Mouse (Mus musculus): ENCODE measurements around the gene Slc9a5. TPM values are rescaled to one million over a fixed set of nuclear protein-coding genes. Genes with fewer than 3 reads are reported as not detected.

Slc9a5 gene
- total and polyA plus RNA-seq, 3 experiments: 0.49 to 0.99 (median 0.68) TPM

GRCm38 (mm10) chr8:105310118-105310517 is 38.5 kb upstream of the Slc9a5 start:
- DNase-seq (ENCODE audit: low spot score) (no peak), ATAC-seq (ENCODE audit: extremely low read depth, insufficient number of reproducible peaks, low FRiP score, poor library complexity, severe bottlenecking) (no peak)
- no peak overlapping the region for H3K4me3 ChIP-seq (ENCODE audit: low read depth, low read length)
- no peak for TF ChIP-seq CTCF (IDR thresholded peaks at IDR 0.05; ENCODE audit: low read depth, low read length)
- TF ChIP-seq POLR2AphosphoS5 (IDR thresholded peaks at IDR 0.05; ENCODE audit: insufficient replicate concordance, low read depth, low read length): no peak
- no peak for TF ChIP-seq GATA2 (IDR thresholded peaks at IDR 0.05; ENCODE audit: borderline replicate concordance, low read depth, low read length)
- TF ChIP-seq TAL1 (conservative IDR thresholded peaks at IDR 0.05; ENCODE audit: low read depth, low read length): no peak
- no peak for TF ChIP-seq GATA1 (IDR thresholded peaks at IDR 0.05; ENCODE audit: borderline replicate concordance, low read length)
- no peaks in the 10 kb centered on the region for H3K9me3 ChIP-seq (replicated peaks)
- no peaks in the 10 kb centered on the region for H3K27me3 ChIP-seq (ENCODE audit: insufficient read depth, low read length)
- H3K4me1 ChIP-seq (ENCODE audit: insufficient read depth, low read depth, low read length): peaks cover 30% of the 10 kb centered on the region
- H3K36me3 ChIP-seq (replicated peaks): peaks cover 98% of the 10 kb centered on the region

DNA sequence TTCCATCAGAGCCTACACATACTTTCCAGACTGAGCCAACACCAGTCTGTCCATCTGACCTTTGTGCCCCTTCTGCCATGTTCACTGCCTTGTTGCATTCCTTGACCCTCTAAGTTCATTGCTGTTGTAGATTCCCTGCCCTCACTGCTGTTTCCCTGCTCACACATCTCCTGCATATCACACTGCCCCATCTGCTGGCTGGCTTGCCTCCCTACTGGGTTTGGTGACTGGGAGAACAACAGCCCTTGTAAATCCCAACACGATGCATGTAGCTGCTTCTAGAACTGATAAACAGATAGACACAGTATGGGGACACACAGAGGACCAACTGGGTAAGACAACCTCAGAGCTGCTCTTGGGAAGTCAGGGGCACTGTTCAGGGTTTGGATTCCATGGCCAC is 36.9 kb upstream of the Slc9a5 start:
- no peak for TF ChIP-seq POLR2AphosphoS5 (IDR thresholded peaks at IDR 0.05; ENCODE audit: insufficient replicate concordance, low read depth, low read length)
- H3K9me3 ChIP-seq (replicated peaks): no peaks in the 10 kb centered on the region
- H3K27me3 ChIP-seq (ENCODE audit: insufficient read depth, low read length): no peaks in the 10 kb centered on the region
- H3K36me3 ChIP-seq (replicated peaks): peaks cover 98% of the 10 kb centered on the region
- peaks cover 15% of the 10 kb centered on the region for H3K4me1 ChIP-seq (ENCODE audit: insufficient read depth, low read depth, low read length)
- no peak overlapping the region for H3K4me3 ChIP-seq (ENCODE audit: low read depth, low read length)
- DNase-seq (ENCODE audit: low spot score): no peak
- no peak for ATAC-seq (ENCODE audit: extremely low read depth, insufficient number of reproducible peaks, low FRiP score, poor library complexity, severe bottlenecking)

- Histone ChIP-seq H3K27me3 (ENCODE audit: insufficient read depth, low read length) (no peaks in the 10 kb centered on the region), H3K4me1 (ENCODE audit: insufficient read depth, low read depth, low read length) (peaks cover 14% of the 10 kb centered on the region), H3K4me3 (ENCODE audit: low read depth, low read length) (no peak overlapping the region), H3K36me3 (replicated peaks) (peaks cover 98% of the 10 kb centered on the region), H3K9me3 (replicated peaks) (no peaks in the 10 kb centered on the region)
- TF ChIP-seq GATA1 (IDR thresholded peaks at IDR 0.05; ENCODE audit: borderline replicate concordance, low read length) (no peak), GATA2 (IDR thresholded peaks at IDR 0.05; ENCODE audit: borderline replicate concordance, low read depth, low read length) (no peak), TAL1 (conservative IDR thresholded peaks at IDR 0.05; ENCODE audit: low read depth, low read length) (no peak)
- DNase-seq (ENCODE audit: low spot score) (no peak), ATAC-seq (ENCODE audit: extremely low read depth, insufficient number of reproducible peaks, low FRiP score, poor library complexity, severe bottlenecking) (no peak)
These were observed 35.7 kb upstream of the Slc9a5 start for GRCm38 (mm10) chr8:105312891-105313481.

GRCm38 (mm10) chr8:105313622-105314402 is 34.8 kb upstream of the Slc9a5 start:
- DNase-seq (ENCODE audit: low spot score) (no peak), ATAC-seq (ENCODE audit: extremely low read depth, insufficient number of reproducible peaks, low FRiP score, poor library complexity, severe bottlenecking) (no peak)
- Histone ChIP-seq H3K4me1 (ENCODE audit: insufficient read depth, low read depth, low read length) (peaks cover 14% of the 10 kb centered on the region), H3K4me3 (ENCODE audit: low read depth, low read length) (no peak overlapping the region), H3K9me3 (replicated peaks) (no peaks in the 10 kb centered on the region), H3K27me3 (ENCODE audit: insufficient read depth, low read length) (no peaks in the 10 kb centered on the region), H3K36me3 (replicated peaks) (peaks cover 98% of the 10 kb centered on the region)
- TF ChIP-seq GATA2 (IDR thresholded peaks at IDR 0.05; ENCODE audit: borderline replicate concordance, low read depth, low read length): no peak
- no peak for TF ChIP-seq POLR2AphosphoS5 (IDR thresholded peaks at IDR 0.05; ENCODE audit: insufficient replicate concordance, low read depth, low read length)
- no peak for TF ChIP-seq CTCF (IDR thresholded peaks at IDR 0.05; ENCODE audit: low read depth, low read length)
- TF ChIP-seq TAL1 (conservative IDR thresholded peaks at IDR 0.05; ENCODE audit: low read depth, low read length): no peak
- no peak for TF ChIP-seq GATA1 (IDR thresholded peaks at IDR 0.05; ENCODE audit: borderline replicate concordance, low read length)

GRCm38 (mm10) chr8:105315073-105315769 is 33.4 kb upstream of the Slc9a5 start:
- H3K9me3 ChIP-seq (replicated peaks): no peaks in the 10 kb centered on the region
- H3K27me3 ChIP-seq (ENCODE audit: insufficient read depth, low read length): no peaks in the 10 kb centered on the region
- no peak overlapping the region for H3K4me3 ChIP-seq (ENCODE audit: low read depth, low read length)
- DNase-seq (ENCODE audit: low spot score) (no peak), ATAC-seq (ENCODE audit: extremely low read depth, insufficient number of reproducible peaks, low FRiP score, poor library complexity, severe bottlenecking) (no peak)
- H3K4me1 ChIP-seq (ENCODE audit: insufficient read depth, low read depth, low read length): peaks cover 18% of the 10 kb centered on the region
- TF ChIP-seq TAL1 (conservative IDR thresholded peaks at IDR 0.05; ENCODE audit: low read depth, low read length): no peak
- TF ChIP-seq GATA2 (IDR thresholded peaks at IDR 0.05; ENCODE audit: borderline replicate concordance, low read depth, low read length): no peak
- no peak for TF ChIP-seq POLR2AphosphoS5 (IDR thresholded peaks at IDR 0.05; ENCODE audit: insufficient replicate concordance, low read depth, low read length)
- no peak for TF ChIP-seq GATA1 (IDR thresholded peaks at IDR 0.05; ENCODE audit: borderline replicate concordance, low read length)
- TF ChIP-seq CTCF (IDR thresholded peaks at IDR 0.05; ENCODE audit: low read depth, low read length): no peak
- peaks cover 98% of the 10 kb centered on the region for H3K36me3 ChIP-seq (replicated peaks)

GRCm38 (mm10) chr8:105317941-105318340 is 30.7 kb upstream of the Slc9a5 start:
- ATAC-seq (ENCODE audit: extremely low read depth, insufficient number of reproducible peaks, low FRiP score, poor library complexity, severe bottlenecking): no peak
- no peak for DNase-seq (ENCODE audit: low spot score)
- Histone ChIP-seq H3K4me3 (ENCODE audit: low read depth, low read length) (no peak overlapping the region), H3K27me3 (ENCODE audit: insufficient read depth, low read length) (no peaks in the 10 kb centered on the region), H3K9me3 (replicated peaks) (no peaks in the 10 kb centered on the region), H3K4me1 (ENCODE audit: insufficient read depth, low read depth, low read length) (peaks cover 10% of the 10 kb centered on the region), H3K36me3 (replicated peaks) (peaks cover 87% of the 10 kb centered on the region)
- TF ChIP-seq CTCF (IDR thresholded peaks at IDR 0.05; ENCODE audit: low read depth, low read length) (no peak), GATA1 (IDR thresholded peaks at IDR 0.05; ENCODE audit: borderline replicate concordance, low read length) (no peak), TAL1 (conservative IDR thresholded peaks at IDR 0.05; ENCODE audit: low read depth, low read length) (no peak)

Data from G1E (cell line).